Mouse (Mus musculus) brain, embryonic 14.5 days (tissue): ENCODE data around the gene Tlr9.

ENCODE experiments used
- CTCF ChIP-seq: fragments of 200-500 bp; IDR thresholded peaks from 2 replicates; pipeline ENCODE4 v1.5.1; 2012; ENCODE audit warnings: inconsistent platforms, mild to moderate bottlenecking, moderate library complexity, borderline replicate concordance; ENCODE audit not compliant: insufficient read depth, insufficient read length; ENCODE audit errors: extremely low read depth
- POLR2A ChIP-seq: fragments of 200-500 bp; IDR thresholded peaks from 2 replicates; pipeline ENCODE4 v1.6.1; 2012; ENCODE audit warnings: mild to moderate bottlenecking, inconsistent platforms, borderline replicate concordance; ENCODE audit not compliant: poor library complexity, insufficient read depth, insufficient read length, severe bottlenecking; ENCODE audit errors: extremely low read depth

GRCm38 (mm10) chr9:106215341-106216125, 6.9 kb upstream of the Tlr9 start:
- TF ChIP-seq POLR2A (no peak), CTCF (no peak)
